Mouse (Mus musculus): ENCODE measurements around the gene Bcam.

DNA sequence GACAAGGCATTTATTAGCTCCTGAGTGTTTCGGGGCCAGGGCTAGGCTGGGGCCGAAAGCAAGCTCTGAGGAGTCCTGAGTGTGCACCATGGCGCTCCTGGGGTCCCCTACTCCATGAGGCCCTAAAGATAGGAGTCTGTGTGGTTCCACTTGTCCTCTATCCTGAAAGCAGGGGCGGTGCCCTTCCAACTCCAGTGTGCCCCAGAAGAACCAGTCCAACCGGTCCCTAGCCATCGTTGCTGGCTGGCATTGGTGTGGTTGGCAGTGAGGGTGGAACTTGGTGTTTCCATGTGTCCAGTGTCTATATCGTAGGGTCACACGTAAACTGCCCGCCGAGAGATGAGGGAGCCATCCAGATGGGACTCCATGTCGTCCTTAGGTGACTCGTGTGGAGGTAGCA, 46.6 kb downstream of the Bcam start:
- TF ChIP-seq CTCF (IDR thresholded peaks at IDR 0.05; ENCODE audit: low read depth) (no peak), EP300 (IDR thresholded peaks at IDR 0.05; ENCODE audit: low read depth) (no peak)
